Mouse (Mus musculus): ENCODE measurements around the gene Msh2.

The Msh2 gene

GRCm38 (mm10) chr17:87698996-87699765 lies 27.1 kb downstream of the Msh2 start:
- DNase-seq (ENCODE audit: extremely low spot score, low read depth, low spot score): no peak

- no peak for DNase-seq (ENCODE audit: extremely low spot score, low read depth, low spot score)
These were observed 28.0 kb downstream of the Msh2 start for GRCm38 (mm10) chr17:87700101-87700500.

- no peak for DNase-seq (ENCODE audit: extremely low spot score, low read depth, low spot score)
These were observed 52.6 kb downstream of the Msh2 start for GRCm38 (mm10) chr17:87724727-87725126.

GRCm38 (mm10) chr17:87726489-87727356 lies 54.6 kb downstream of the Msh2 start:
- DNase-seq (ENCODE audit: extremely low spot score, low read depth, low spot score): no peak

GRCm38 (mm10) chr17:87731962-87732361 lies 59.8 kb downstream of the Msh2 start:
- DNase-seq (ENCODE audit: extremely low spot score, low read depth, low spot score): no peak

- DNase-seq (ENCODE audit: extremely low spot score, low read depth, low spot score): no peak
These were observed 62.3 kb downstream of the Msh2 start for GRCm38 (mm10) chr17:87734471-87734870.

GRCm38 (mm10) chr17:87737144-87737543 lies 65.0 kb downstream of the Msh2 start:
- DNase-seq (ENCODE audit: extremely low spot score, low read depth, low spot score): no peak

GRCm38 (mm10) chr17:87739835-87740234 lies 67.7 kb downstream of the Msh2 start:
- no peak for DNase-seq (ENCODE audit: extremely low spot score, low read depth, low spot score)

GRCm38 (mm10) chr17:87744985-87745925 lies 73.1 kb downstream of the Msh2 start:
- DNase-seq (ENCODE audit: extremely low spot score, low read depth, low spot score): no peak

- peak; percentile 5 for DNase-seq (ENCODE audit: extremely low spot score, low read depth, low spot score)
These were observed 74.1 kb downstream of the Msh2 start for GRCm38 (mm10) chr17:87745926-87746888.

GRCm38 (mm10) chr17:87760315-87760714 lies 88.2 kb downstream of the Msh2 start:
- no peak for DNase-seq (ENCODE audit: extremely low spot score, low read depth, low spot score)

GRCm38 (mm10) chr17:87763146-87763545 lies 91.0 kb downstream of the Msh2 start:
- DNase-seq (ENCODE audit: extremely low spot score, low read depth, low spot score): no peak

- no peak for DNase-seq (ENCODE audit: extremely low spot score, low read depth, low spot score)
These were observed 92.9 kb downstream of the Msh2 start for GRCm38 (mm10) chr17:87765031-87765430.

- DNase-seq (ENCODE audit: extremely low spot score, low read depth, low spot score): no peak
These were observed 94.8 kb downstream of the Msh2 start for GRCm38 (mm10) chr17:87766888-87767287.

GRCm38 (mm10) chr17:87770766-87771165 lies 98.6 kb downstream of the Msh2 start:
- DNase-seq (ENCODE audit: extremely low spot score, low read depth, low spot score): no peak

GRCm38 (mm10) chr17:87773175-87773574 lies 101.0 kb downstream of the Msh2 start:
- DNase-seq (ENCODE audit: extremely low spot score, low read depth, low spot score): no peak

Data from hindlimb bud, embryonic 11.5 days (tissue).